27 mouse cellular contexts compared by ENCODE assay signal in the genomic region with DNA sequence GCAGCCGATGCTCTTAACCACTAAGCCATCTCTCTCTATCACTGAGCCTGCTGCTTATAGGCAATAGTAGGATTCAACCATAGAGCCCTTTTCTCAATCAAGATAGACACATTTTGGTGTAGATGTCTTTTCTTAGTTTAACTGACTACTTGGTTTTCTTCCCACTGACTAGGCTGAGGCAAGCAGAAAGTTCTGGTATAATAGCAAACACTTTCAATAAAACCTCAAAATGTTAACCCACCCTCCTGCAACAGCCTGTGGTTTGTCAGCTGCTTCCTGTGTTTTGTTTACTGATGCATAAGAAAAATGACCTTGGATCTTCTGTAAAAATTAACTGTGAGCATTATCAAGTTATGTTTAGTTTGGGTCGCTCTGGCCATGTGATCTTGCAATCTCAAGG. TPM values are rescaled to one million over a fixed set of nuclear protein-coding genes. Genes with fewer than 3 reads are reported as not detected.
DNase-seq lines count a peak whose midpoint lies in the region; ATAC-seq and TF ChIP-seq lines count a peak whose summit lies in the region.
"Had no signal": no experiment of that assay in that cellular context is flagged by ENCODE, and none has a peak within 500 bp of the region (broad histone marks: within the 10 kb centered on the region; RNA-seq: fewer than 3 reads in every experiment).

No protein-coding gene starts in this region.

- peaks cover 8% of the 10 kb centered on the region; the same call in 1 of the 2 replicates for H3K9me3 ChIP-seq in midbrain, embryonic 13.5 days
- H3K9me3 ChIP-seq: heart, embryonic 15.5 days had no signal

- no peaks in the 10 kb centered on the region for H3K27me3 ChIP-seq in heart, adult 2 months (ENCODE audit: control insufficient read depth, insufficient read depth, low read length)
- H3K27me3 ChIP-seq in midbrain, embryonic 13.5 days, result no peaks in the 10 kb centered on the region
- H3K27me3 ChIP-seq: forebrain, embryonic 13.5 days; heart, embryonic 12.5 days; heart, embryonic 15.5 days; hindbrain, embryonic 13.5 days; Patski had no signal

- 76% methylated on average over 2 of the region's 2 CpGs for WGBS in heart, adult 2 months
- WGBS in midbrain, embryonic 13.5 days, result 93% methylated on average over 2 of the region's 2 CpGs

- H3K4me3 ChIP-seq in heart, adult 2 months, result no peak overlapping the region
- H3K4me3 ChIP-seq in midbrain, embryonic 13.5 days (replicated peaks), result no peak overlapping the region
- H3K4me3 ChIP-seq: forebrain, embryonic 10.5 days; forebrain, embryonic 13.5 days; heart, embryonic 12.5 days; heart, embryonic 15.5 days; hindbrain, embryonic 10.5 days; hindbrain, embryonic 13.5 days had no signal

- no peak for TF ChIP-seq POLR2A in heart, adult 2 months (IDR thresholded peaks at IDR 0.05; ENCODE audit: insufficient read depth, low read depth, low read length)

- peak; percentile 56 for ATAC-seq in inflammation-experienced regulatory T-cells, adult 6 months
- no peak for ATAC-seq in midbrain, embryonic 13.5 days
- ATAC-seq: forebrain, embryonic 13.5 days; forebrain, embryonic 16.5 days; hindbrain, embryonic 16.5 days; Patski had no signal

- H3K27ac ChIP-seq in heart, adult 2 months, result no peak overlapping the region
- H3K27ac ChIP-seq in midbrain, embryonic 13.5 days, result no peak overlapping the region
- H3K27ac ChIP-seq: forebrain, embryonic 10.5 days; forebrain, embryonic 13.5 days; heart, embryonic 15.5 days; hindbrain, embryonic 10.5 days; hindbrain, embryonic 13.5 days had no signal

- TF ChIP-seq CTCF in heart, adult 2 months (IDR thresholded peaks at IDR 0.05), result no peak

- no peaks in the 10 kb centered on the region for H3K4me1 ChIP-seq in heart, adult 2 months (ENCODE audit: control insufficient read depth, insufficient read depth, low read length)
- no peaks in the 10 kb centered on the region for H3K4me1 ChIP-seq in midbrain, embryonic 13.5 days (replicated peaks)
- H3K4me1 ChIP-seq: forebrain, embryonic 10.5 days; forebrain, embryonic 13.5 days; heart, embryonic 12.5 days; heart, embryonic 15.5 days; hindbrain, embryonic 10.5 days; hindbrain, embryonic 13.5 days had no signal

- TF ChIP-seq EP300 in heart, adult 2 months (IDR thresholded peaks at IDR 0.05; ENCODE audit: insufficient read depth, low read depth, low read length), result no peak

- no peaks in the 10 kb centered on the region for H3K36me3 ChIP-seq in heart, adult 2 months (ENCODE audit: control insufficient read depth, insufficient read depth, low read length)
- no peaks in the 10 kb centered on the region for H3K36me3 ChIP-seq in midbrain, embryonic 13.5 days
- H3K36me3 ChIP-seq: forebrain, embryonic 10.5 days; heart, embryonic 15.5 days had no signal

- intact Hi-C loops in heart, adult 2 months (cut with DNase I), result no loop called here

- DNase-seq in heart, adult 11 months, result peak; percentile 36
- no peak for DNase-seq in heart, adult 2 months
- DNase-seq in A20 (ENCODE audit: low read depth, low spot score), result peak; percentile 11
- DNase-seq in Muller cell, postnatal 12 days (ENCODE audit: inconsistent ontology term), result peak; percentile 7
- DNase-seq in testis, postnatal 10 days (ENCODE audit: low spot score), result no peak
- no peak for DNase-seq in right cerebral cortex, postnatal 36 days (ENCODE audit: low spot score in 2 of 2)
- DNase-seq: adrenal gland, adult 8-10 months; adrenal gland, postnatal 25 days; B cell, adult 2 months; cerebellum, adult 11-12 months; cerebellum, adult 8-10 months; cerebellum, postnatal 10 days; gastrocnemius, postnatal 10 days; gastrocnemius, postnatal 36 days; heart, postnatal 10 days; heart, postnatal 36 days had no signal

- H3K79me2 ChIP-seq in heart, adult 2 months (replicated peaks; ENCODE audit: control insufficient read depth, insufficient read depth, low read length), result no peaks in the 10 kb centered on the region

- no peak overlapping the region for H3K9ac ChIP-seq in heart, adult 2 months (ENCODE audit: low read depth, low read length)
- H3K9ac ChIP-seq in midbrain, embryonic 13.5 days (replicated peaks), result no peak overlapping the region
- H3K9ac ChIP-seq: forebrain, embryonic 13.5 days; heart, embryonic 12.5 days; heart, embryonic 15.5 days; hindbrain, embryonic 13.5 days had no signal

- no peak overlapping the region for H3K4me2 ChIP-seq in midbrain, embryonic 13.5 days (replicated peaks)
- H3K4me2 ChIP-seq: forebrain, embryonic 13.5 days; heart, embryonic 12.5 days; heart, embryonic 15.5 days; hindbrain, embryonic 13.5 days had no signal

RNA-seq across cellular contexts. Expression of a gene that starts 11.3 kb away (rescaled TPM):
- 1 to 10 TPM; 3.3 to 3.9 TPM for total RNA-seq in heart, adult 2 months (2021)
- polyA plus RNA-seq in heart, adult 2 months (2012; rRNA removed), result 1.5 and 2.1 TPM in 2 replicates
- 10 to 100 TPM in 2 of 3 experiments, 1 to 10 TPM in 1; 7.8 to 21.9 (median 14.5) TPM for polyA plus RNA-seq in inflammation-experienced regulatory T-cells, adult 6 months (2017; shearing (Covaris generic))
- polyA plus RNA-seq in midbrain, embryonic 13.5 days (2015; fragmentation: Nextera tagmentation; extraction: Ambion mirVana), result 7.2 and 7.9 TPM in 2 replicates

Comparison
In these comparisons a context has a peak if more than half of its experiments do, and no peak if none do; other contexts are left out.
1. DNase-seq: peak in heart, adult 11 months (single experiment), A20 (single experiment) and Muller cell, postnatal 12 days (single experiment); none in heart, adult 2 months (0 of 2), testis, postnatal 10 days (single experiment) and right cerebral cortex, postnatal 36 days (0 of 2).